Mouse (Mus musculus) megakaryocyte, embryonic 14.5 days (primary cell): ENCODE results near the gene Osbpl2.

Source experiments
- FLI1 ChIP-seq: IDR thresholded peaks from 2 replicates; pipeline ENCODE4 v1.6.1; 2012; ENCODE audit warnings: low read length, inconsistent platforms, mixed read lengths
- GATA1 ChIP-seq: IDR thresholded peaks from 3 replicates; pipeline ENCODE4 v1.6.1; 2012; ENCODE audit warnings: mixed read lengths, low read length, inconsistent platforms, borderline replicate concordance

- no peak for TF ChIP-seq GATA1
- no peak for TF ChIP-seq FLI1
Measured at GRCm38 (mm10) chr2:180170151-180170805, 51.2 kb downstream of the Osbpl2 start.
